Mouse (Mus musculus): Measurements from ENCODE around the gene Gtf2h1. TPM values are rescaled to one million over a fixed set of nuclear protein-coding genes. Genes with fewer than 3 reads are reported as not detected.

Gene Gtf2h1
- polyA plus RNA-seq, 1 experiment from 2014 or later, result 45.7 TPM

DNA sequence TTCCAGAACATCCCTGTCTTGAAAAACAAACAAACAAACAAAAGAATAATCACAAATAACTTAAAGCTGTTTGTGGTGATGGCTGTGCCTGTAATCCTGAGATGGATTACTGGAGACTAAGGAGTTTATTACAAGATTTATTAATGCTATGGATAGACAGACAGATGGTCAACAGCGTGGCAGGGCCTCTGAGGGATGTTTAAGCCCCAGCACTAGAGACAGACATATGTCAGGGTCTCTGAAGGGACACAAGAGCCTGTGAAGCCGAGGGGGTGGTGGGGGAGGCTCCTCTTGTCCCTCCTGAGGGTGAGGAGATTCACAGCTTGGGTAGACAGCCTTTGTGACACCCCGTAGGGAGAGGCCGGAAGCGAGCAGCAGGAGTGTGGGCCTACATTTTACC is 41.2 kb downstream of the Gtf2h1 start:
- no peak overlapping the region for H3K9ac ChIP-seq (replicated peaks; ENCODE audit: low read length)
- H3K9me3 ChIP-seq (ENCODE audit: low read length), result no peaks in the 10 kb centered on the region
- no peaks in the 10 kb centered on the region for H3K36me3 ChIP-seq (ENCODE audit: insufficient read depth, low read length)
- ATAC-seq (ENCODE audit: low FRiP score, low TSS enrichment), result no peak
- H3K4me2 ChIP-seq (replicated peaks; ENCODE audit: low read depth, low read length), result no peak overlapping the region
- 42% methylated on average over 5 of the region's 5 CpGs for WGBS
- H3K27me3 ChIP-seq (ENCODE audit: insufficient read depth, low read length), result no peaks in the 10 kb centered on the region
- peaks cover 36% of the 10 kb centered on the region for H3K4me1 ChIP-seq (ENCODE audit: insufficient read depth, low read length)
- no peak overlapping the region for H3K27ac ChIP-seq (ENCODE audit: low read length)
- H3K4me3 ChIP-seq (ENCODE audit: low read length), result no peak overlapping the region

DNA sequence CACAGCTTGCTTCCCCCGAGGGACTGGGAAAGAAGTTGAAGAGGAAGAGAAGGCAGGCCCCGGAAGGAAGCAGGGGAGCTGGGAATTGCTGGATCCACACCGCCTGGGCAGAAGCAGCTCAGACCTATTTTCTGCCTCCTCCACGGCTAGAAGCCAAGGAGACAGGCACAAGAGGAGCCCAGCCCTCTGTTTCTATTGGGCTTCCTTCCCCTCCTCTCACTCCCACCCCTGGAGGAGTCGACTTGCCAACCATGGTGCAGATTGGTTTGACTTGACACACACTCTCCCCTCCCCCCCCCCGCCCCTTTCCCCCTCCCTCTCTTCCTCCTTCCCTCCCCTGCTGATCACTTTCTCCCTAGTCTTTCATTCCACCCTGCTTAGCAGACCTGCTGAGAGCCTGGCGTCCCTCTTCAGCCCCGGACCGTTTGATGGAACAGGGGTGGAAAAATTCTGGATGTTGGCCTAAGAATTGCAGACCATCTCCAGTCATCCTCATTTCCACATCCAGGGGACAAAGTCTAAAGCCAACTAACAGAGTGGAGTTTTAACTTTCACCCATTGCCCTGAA is 42.3 kb downstream of the Gtf2h1 start:
- peak overlapping the region; percentile 91 for H3K27ac ChIP-seq (ENCODE audit: low read length)
- H3K4me3 ChIP-seq (ENCODE audit: low read length), result no peak overlapping the region
- ATAC-seq (ENCODE audit: low FRiP score, low TSS enrichment), result peak; percentile 78
- WGBS, result under 1% methylated on average over 9 of the region's 9 CpGs
- no peaks in the 10 kb centered on the region for H3K36me3 ChIP-seq (ENCODE audit: insufficient read depth, low read length)
- H3K4me2 ChIP-seq (replicated peaks; ENCODE audit: low read depth, low read length), result peak overlapping the region; percentile 43
- peak overlapping the region; percentile 55 for H3K9ac ChIP-seq (replicated peaks; ENCODE audit: low read length)
- no peaks in the 10 kb centered on the region for H3K27me3 ChIP-seq (ENCODE audit: insufficient read depth, low read length)
- peaks cover 39% of the 10 kb centered on the region for H3K4me1 ChIP-seq (ENCODE audit: insufficient read depth, low read length)
- H3K9me3 ChIP-seq (ENCODE audit: low read length), result no peaks in the 10 kb centered on the region

- Histone ChIP-seq H3K27me3 (ENCODE audit: insufficient read depth, low read length) (no peaks in the 10 kb centered on the region), H3K4me3 (ENCODE audit: low read length) (no peak overlapping the region), H3K9ac (replicated peaks; ENCODE audit: low read length) (peak overlapping the region; percentile 29; the same call in 1 of the 2 replicates), H3K9me3 (ENCODE audit: low read length) (no peaks in the 10 kb centered on the region), H3K4me1 (ENCODE audit: insufficient read depth, low read length) (peaks cover 32% of the 10 kb centered on the region), H3K27ac (ENCODE audit: low read length) (peak overlapping the region; percentile 91), H3K4me2 (replicated peaks; ENCODE audit: low read depth, low read length) (peak overlapping the region; percentile 43), H3K36me3 (ENCODE audit: insufficient read depth, low read length) (no peaks in the 10 kb centered on the region)
- WGBS, result 3% methylated on average over 8 of the region's 8 CpGs
- ATAC-seq (ENCODE audit: low FRiP score, low TSS enrichment), result peak; percentile 69
Measured at GRCm38 (mm10) chr7:46838891-46839302, 43.0 kb downstream of the Gtf2h1 start.

DNA sequence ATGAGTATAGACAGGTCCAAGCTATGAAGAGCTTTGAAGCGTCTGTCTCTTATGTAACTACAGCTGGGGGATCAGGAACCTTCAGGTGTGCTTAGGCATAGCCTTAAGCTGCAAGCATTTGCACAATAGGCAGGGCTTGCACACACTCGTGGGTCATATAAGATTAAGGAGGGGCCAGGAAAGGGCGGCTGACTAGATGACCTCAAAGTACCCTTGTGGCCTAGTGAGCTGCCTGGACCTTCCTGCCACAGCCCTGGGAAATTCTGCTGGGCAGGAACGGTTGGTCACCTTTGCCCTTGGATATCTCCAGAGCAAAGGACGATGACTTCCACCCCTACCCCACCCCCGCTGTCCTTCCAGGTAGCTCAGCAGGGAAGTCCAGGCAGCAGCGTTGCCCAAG is 43.5 kb downstream of the Gtf2h1 start:
- 36% methylated on average over 7 of the region's 7 CpGs for WGBS
- no peak overlapping the region for H3K4me3 ChIP-seq (ENCODE audit: low read length)
- ATAC-seq (ENCODE audit: low FRiP score, low TSS enrichment), result peak; percentile 10; the same call in 1 of the 2 replicates

GRCm38 (mm10) chr7:46839861-46840260 is 44.0 kb downstream of the Gtf2h1 start:
- H3K4me3 ChIP-seq (ENCODE audit: low read length), result no peak overlapping the region
- H3K4me1 ChIP-seq (ENCODE audit: insufficient read depth, low read length), result peaks cover 34% of the 10 kb centered on the region
- no peaks in the 10 kb centered on the region for H3K36me3 ChIP-seq (ENCODE audit: insufficient read depth, low read length)
- ATAC-seq (ENCODE audit: low FRiP score, low TSS enrichment), result no peak
- WGBS, result 83% methylated on average over 5 of the region's 5 CpGs
- H3K27ac ChIP-seq (ENCODE audit: low read length), result peak overlapping the region; percentile 91
- no peaks in the 10 kb centered on the region for H3K27me3 ChIP-seq (ENCODE audit: insufficient read depth, low read length)
- no peak overlapping the region for H3K9ac ChIP-seq (replicated peaks; ENCODE audit: low read length)
- H3K9me3 ChIP-seq (ENCODE audit: low read length), result no peaks in the 10 kb centered on the region
- H3K4me2 ChIP-seq (replicated peaks; ENCODE audit: low read depth, low read length), result no peak overlapping the region

More for the DNA sequence above, 43.5 kb downstream of the Gtf2h1 start:
- Histone ChIP-seq H3K27ac (ENCODE audit: low read length) (peak overlapping the region; percentile 91), H3K9me3 (ENCODE audit: low read length) (no peaks in the 10 kb centered on the region), H3K4me1 (ENCODE audit: insufficient read depth, low read length) (peaks cover 31% of the 10 kb centered on the region), H3K27me3 (ENCODE audit: insufficient read depth, low read length) (no peaks in the 10 kb centered on the region), H3K4me2 (replicated peaks; ENCODE audit: low read depth, low read length) (peak overlapping the region; percentile 43; the same call in 1 of the 2 replicates), H3K9ac (replicated peaks; ENCODE audit: low read length) (peak overlapping the region; percentile 29; the same call in 1 of the 2 replicates), H3K36me3 (ENCODE audit: insufficient read depth, low read length) (no peaks in the 10 kb centered on the region)

DNA sequence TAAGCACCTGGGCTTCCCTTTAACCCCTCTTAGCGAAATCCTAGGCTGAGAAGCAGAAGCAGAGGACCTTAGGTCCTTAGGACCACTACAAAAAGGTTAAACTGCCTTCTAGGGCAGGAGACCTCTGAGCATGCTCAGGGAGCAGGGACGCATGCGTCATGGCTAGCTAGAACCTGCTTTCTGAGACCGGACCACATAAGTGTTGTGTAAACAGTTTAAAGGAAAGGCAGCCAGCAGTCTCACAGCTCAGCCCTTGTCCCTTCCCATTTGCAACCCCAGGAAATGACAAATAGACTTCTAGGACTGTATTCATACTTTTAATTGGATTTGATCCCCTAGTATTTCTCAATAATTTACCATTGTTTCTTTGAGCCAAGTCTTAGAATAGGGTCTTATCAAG is 44.4 kb downstream of the Gtf2h1 start:
- H3K27me3 ChIP-seq (ENCODE audit: insufficient read depth, low read length), result no peaks in the 10 kb centered on the region
- H3K27ac ChIP-seq (ENCODE audit: low read length), result peak overlapping the region; percentile 91; the same call in 1 of the 2 replicates
- no peak overlapping the region for H3K4me2 ChIP-seq (replicated peaks; ENCODE audit: low read depth, low read length)
- H3K4me3 ChIP-seq (ENCODE audit: low read length), result no peak overlapping the region
- WGBS, result 65% methylated on average over 4 of the region's 4 CpGs
- no peak overlapping the region for H3K9ac ChIP-seq (replicated peaks; ENCODE audit: low read length)
- no peak for ATAC-seq (ENCODE audit: low FRiP score, low TSS enrichment)
- H3K4me1 ChIP-seq (ENCODE audit: insufficient read depth, low read length), result peaks cover 38% of the 10 kb centered on the region
- no peaks in the 10 kb centered on the region for H3K36me3 ChIP-seq (ENCODE audit: insufficient read depth, low read length)
- no peaks in the 10 kb centered on the region for H3K9me3 ChIP-seq (ENCODE audit: low read length)

DNA sequence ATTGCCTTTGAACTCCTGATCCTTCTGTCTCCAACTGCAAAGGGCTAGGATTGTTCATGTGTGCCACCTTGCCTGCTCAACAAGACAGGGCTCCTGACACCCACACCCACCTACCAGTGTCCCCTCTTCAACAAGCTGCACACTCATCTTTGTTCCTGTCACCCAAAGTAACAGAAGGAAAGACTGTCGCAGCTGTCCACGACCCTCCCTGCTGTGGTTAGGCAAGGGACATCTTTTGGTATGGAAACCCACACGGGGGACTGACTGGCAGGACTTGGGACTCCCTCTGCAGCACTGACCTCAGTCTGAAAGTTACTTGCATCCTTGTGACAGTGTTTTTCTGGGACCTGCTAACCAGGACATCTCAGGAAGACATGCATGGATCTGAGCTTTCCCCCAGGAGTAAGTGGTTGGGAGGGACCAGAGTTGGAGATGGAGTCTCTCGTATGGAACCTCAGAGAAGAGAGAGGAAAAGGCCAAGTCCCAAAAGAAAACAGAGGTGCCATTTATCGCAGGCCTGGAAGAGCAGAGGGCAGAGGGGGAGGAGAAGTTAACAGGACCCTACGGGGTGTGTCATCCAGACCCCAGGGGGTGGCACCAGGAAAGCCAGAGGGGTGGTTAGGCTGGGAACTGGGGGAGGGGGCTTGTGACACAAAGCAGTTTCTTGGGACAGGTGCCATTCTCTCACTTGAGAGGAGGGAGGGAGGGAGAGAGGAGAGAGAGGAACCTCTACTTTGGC is 45.1 kb downstream of the Gtf2h1 start, which contains the start of gene Ldha:
Gene Ldha, plus strand, starts transcription at position 689 of the 739 bp plus-strand sequence.
- no peaks in the 10 kb centered on the region for H3K27me3 ChIP-seq (ENCODE audit: insufficient read depth, low read length)
- no peaks in the 10 kb centered on the region for H3K9me3 ChIP-seq (ENCODE audit: low read length)
- H3K27ac ChIP-seq (ENCODE audit: low read length), result 0 out of 2 replicates have a peak within 1 kb of the TSS, but pooled peaks have one; percentile 91
- peaks cover 38% of the 10 kb centered on the region for H3K4me1 ChIP-seq (ENCODE audit: insufficient read depth, low read length)
- no peaks in the 10 kb centered on the region for H3K36me3 ChIP-seq (ENCODE audit: insufficient read depth, low read length)
- no peak within 1 kb of the TSS for H3K4me3 ChIP-seq (ENCODE audit: low read length)
- 38% methylated on average over 6 of the region's 6 CpGs for WGBS
- ATAC-seq (ENCODE audit: low FRiP score, low TSS enrichment), result no peak
- H3K4me2 ChIP-seq (replicated peaks; ENCODE audit: low read depth, low read length), result no peak within 1 kb of the TSS
- H3K9ac ChIP-seq (replicated peaks; ENCODE audit: low read length), result no peak within 1 kb of the TSS

- WGBS, result 35% methylated on average over 5 of the region's 5 CpGs
- no peak overlapping the region for H3K4me2 ChIP-seq (replicated peaks; ENCODE audit: low read depth, low read length)
- no peaks in the 10 kb centered on the region for H3K9me3 ChIP-seq (ENCODE audit: low read length)
- peaks cover 45% of the 10 kb centered on the region for H3K4me1 ChIP-seq (ENCODE audit: insufficient read depth, low read length)
- H3K4me3 ChIP-seq (ENCODE audit: low read length), result no peak overlapping the region
- H3K9ac ChIP-seq (replicated peaks; ENCODE audit: low read length), result no peak overlapping the region
- ATAC-seq (ENCODE audit: low FRiP score, low TSS enrichment), result no peak
- H3K27ac ChIP-seq (ENCODE audit: low read length), result no peak overlapping the region
- 0 out of 2 replicates have a peak, but pooled peaks cover under 1% of the 10 kb centered on the region for H3K36me3 ChIP-seq (ENCODE audit: insufficient read depth, low read length)
- no peaks in the 10 kb centered on the region for H3K27me3 ChIP-seq (ENCODE audit: insufficient read depth, low read length)
Measured at GRCm38 (mm10) chr7:46842278-46842677, 46.4 kb downstream of the Gtf2h1 start.

GRCm38 (mm10) chr7:46843576-46843975 is 47.7 kb downstream of the Gtf2h1 start:
- Histone ChIP-seq H3K4me1 (ENCODE audit: insufficient read depth, low read length) (peaks cover 39% of the 10 kb centered on the region), H3K36me3 (ENCODE audit: insufficient read depth, low read length) (peaks cover 11% of the 10 kb centered on the region; the same call in 1 of the 2 replicates), H3K9ac (replicated peaks; ENCODE audit: low read length) (no peak overlapping the region), H3K27ac (ENCODE audit: low read length) (no peak overlapping the region), H3K27me3 (ENCODE audit: insufficient read depth, low read length) (no peaks in the 10 kb centered on the region), H3K9me3 (ENCODE audit: low read length) (no peaks in the 10 kb centered on the region), H3K4me3 (ENCODE audit: low read length) (no peak overlapping the region), H3K4me2 (replicated peaks; ENCODE audit: low read depth, low read length) (no peak overlapping the region)
- WGBS, result 92% methylated on average over 4 of the region's 4 CpGs
- no peak for ATAC-seq (ENCODE audit: low FRiP score, low TSS enrichment)

Measured in kidney, embryonic 16.5 days (tissue).